Mouse (Mus musculus): Measurements from ENCODE around the gene Acbd4.

DNA sequence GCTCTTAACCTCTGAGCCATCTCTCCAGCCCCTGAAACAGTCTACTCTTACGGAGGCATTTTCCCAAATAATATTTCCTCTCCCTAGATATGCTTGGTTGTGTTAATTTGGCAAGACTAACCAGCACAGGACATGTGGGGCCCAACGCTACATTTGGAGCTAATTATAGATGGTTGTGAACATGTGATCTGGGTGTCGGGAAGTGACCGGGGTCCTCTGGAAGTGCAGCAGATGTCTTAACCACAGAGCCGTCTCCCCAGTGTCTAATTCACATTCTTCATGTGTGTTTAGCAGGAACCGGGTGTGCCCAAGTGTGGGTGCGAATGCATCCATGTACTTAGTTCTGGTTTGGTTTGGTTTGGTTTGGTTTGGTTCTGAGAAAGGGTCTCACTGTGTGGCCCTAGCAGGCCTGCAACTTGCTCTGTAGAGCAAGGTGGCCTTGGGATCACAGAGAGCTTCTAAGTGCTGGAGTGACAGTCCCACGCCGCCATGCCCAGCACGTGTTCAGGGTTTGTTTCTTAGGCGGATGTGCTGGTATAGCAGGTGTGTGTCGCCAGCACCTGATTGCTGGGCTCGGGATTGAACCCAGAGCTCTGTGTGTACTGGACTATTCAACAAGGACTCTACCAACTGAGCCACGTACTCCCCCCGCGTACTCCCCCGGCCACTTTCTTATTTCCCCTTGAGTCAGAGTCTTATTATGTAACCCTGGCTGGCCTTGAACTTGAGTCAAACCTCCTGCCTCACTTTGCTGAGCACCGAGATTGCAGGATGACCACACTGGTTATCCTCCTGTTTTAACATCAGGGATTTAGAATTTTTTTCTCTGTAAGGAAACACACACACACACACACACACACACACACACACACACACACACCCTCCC is 48.0 kb upstream of the Acbd4 start:
- TF ChIP-seq POLR2A (IDR thresholded peaks at IDR 0.05; ENCODE audit: low read depth, low read length) (no peak), CTCF (IDR thresholded peaks at IDR 0.05; ENCODE audit: extremely low read depth, insufficient read depth, insufficient read length, insufficient replicate concordance) (no peak)

All from spleen, adult 2 months (tissue).